Comparison of ENCODE assay signal across 8 mouse cellular contexts in the genomic region with DNA sequence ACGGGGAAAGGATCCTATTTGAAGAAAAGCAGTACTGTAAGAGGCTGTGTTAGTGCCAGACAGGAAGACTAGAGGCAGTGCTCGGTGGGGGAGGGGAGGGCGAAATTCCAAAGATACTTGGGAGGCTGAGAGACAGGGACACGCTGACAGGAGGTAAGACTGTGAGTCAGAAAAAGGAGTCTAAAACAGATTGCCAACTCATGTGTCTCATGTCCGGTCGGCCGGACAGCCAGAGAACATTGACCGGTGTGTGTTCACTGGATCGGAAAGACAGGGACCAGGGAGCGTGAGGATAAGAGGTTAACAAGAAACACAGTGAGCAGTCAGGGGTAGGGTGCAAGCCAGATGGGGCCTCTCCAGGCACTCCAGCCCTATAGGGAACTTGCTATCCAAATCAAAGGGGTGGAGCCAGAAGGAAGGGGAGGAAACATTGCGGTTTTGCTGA. TPM values are rescaled to one million over a fixed set of nuclear protein-coding genes. Genes with fewer than 3 reads are reported as not detected.
DNase-seq lines count a peak whose midpoint lies in the region; ATAC-seq and TF ChIP-seq lines count a peak whose summit lies in the region.

No protein-coding gene starts in this region.

- no peaks in the 10 kb centered on the region for H3K27me3 ChIP-seq in intestine, postnatal 0 days (replicated peaks; ENCODE audit: control insufficient read depth, insufficient read depth, low read length)
- no peaks in the 10 kb centered on the region for H3K27me3 ChIP-seq in neural tube, embryonic 12.5 days (replicated peaks)
- no peaks in the 10 kb centered on the region for H3K27me3 ChIP-seq in thymus, adult 2 months (ENCODE audit: control insufficient read depth, insufficient read depth, low read length)

- no peak overlapping the region for H3K9ac ChIP-seq in intestine, postnatal 0 days (ENCODE audit: low read depth, low read length)
- no peak overlapping the region for H3K9ac ChIP-seq in neural tube, embryonic 12.5 days

- no peaks in the 10 kb centered on the region for H3K9me3 ChIP-seq in intestine, postnatal 0 days (ENCODE audit: control insufficient read depth)
- no peaks in the 10 kb centered on the region for H3K9me3 ChIP-seq in neural tube, embryonic 12.5 days

- H3K36me3 ChIP-seq in intestine, postnatal 0 days (ENCODE audit: control insufficient read depth, insufficient read depth), result no peaks in the 10 kb centered on the region
- no peaks in the 10 kb centered on the region for H3K36me3 ChIP-seq in neural tube, embryonic 12.5 days
- H3K36me3 ChIP-seq in thymus, adult 2 months (ENCODE audit: control insufficient read depth, insufficient read depth, low read length), result no peaks in the 10 kb centered on the region

- intact Hi-C loops in left cerebral cortex, postnatal 10 days (cut with DNase I), result no loop called here
- intact Hi-C loops in left cerebral cortex, adult 2 months (cut with DNase I), result no loop called here

- no peak for TF ChIP-seq CTCF in left cerebral cortex, adult 2 months (IDR thresholded peaks at IDR 0.05)
- no peak for TF ChIP-seq CTCF in intestine, postnatal 0 days (IDR thresholded peaks at IDR 0.05; ENCODE audit: low read depth)
- no peak for TF ChIP-seq CTCF in thymus, adult 2 months (IDR thresholded peaks at IDR 0.05; ENCODE audit: borderline replicate concordance, control insufficient read depth, extremely low read depth, insufficient read depth, low read length, poor library complexity)

- TF ChIP-seq POLR2A in thymus, adult 2 months (IDR thresholded peaks at IDR 0.05; ENCODE audit: control insufficient read depth, extremely low read depth, insufficient read depth, low read length, poor library complexity), result no peak

- peak; percentile 10 to 80 for DNase-seq in left cerebral cortex, postnatal 10 days (ENCODE audit: extremely low spot score in 1 of 2, low spot score in 2 of 2)
- no peak for DNase-seq in left cerebral cortex, adult 2 months (ENCODE audit: extremely low spot score in 1 of 2, low spot score in 2 of 2)
- DNase-seq in embryo, embryonic 10.5 days (ENCODE audit: low spot score), result peak; percentile 79
- peak; percentile 97 for DNase-seq in heart, adult 11 months
- peak; percentile 38 to 44 for DNase-seq in lung, adult 18-20 months
- DNase-seq in thymus, adult 2 months, result no peak

- WGBS in intestine, postnatal 0 days, result 31% methylated on average over 11 of the region's 11 CpGs
- 43% methylated on average over 11 of the region's 11 CpGs for WGBS in neural tube, embryonic 12.5 days
- WGBS in thymus, adult 2 months, result 46% methylated on average over 11 of the region's 11 CpGs

- no peak overlapping the region for H3K27ac ChIP-seq in left cerebral cortex, adult 2 months
- H3K27ac ChIP-seq in intestine, postnatal 0 days (ENCODE audit: low read depth, low read length), result no peak overlapping the region; the same call in 1 of the 2 replicates
- H3K27ac ChIP-seq in neural tube, embryonic 12.5 days, result no peak overlapping the region
- H3K27ac ChIP-seq in thymus, adult 2 months (ENCODE audit: control insufficient read depth, insufficient read depth, low read length), result no peak overlapping the region

- ATAC-seq in intestine, postnatal 0 days, result no peak
- peak; percentile 21; the same call in 1 of the 2 replicates for ATAC-seq in neural tube, embryonic 12.5 days (ENCODE audit: low FRiP score, low read depth)

- H3K4me1 ChIP-seq in intestine, postnatal 0 days (replicated peaks; ENCODE audit: control insufficient read depth, insufficient read depth, low read length), result 0 out of 2 replicates have a peak, but pooled peaks cover 3% of the 10 kb centered on the region
- no peaks in the 10 kb centered on the region for H3K4me1 ChIP-seq in neural tube, embryonic 12.5 days
- H3K4me1 ChIP-seq in thymus, adult 2 months (replicated peaks; ENCODE audit: control insufficient read depth, insufficient read depth, low read length), result peaks cover 17% of the 10 kb centered on the region

- H3K4me2 ChIP-seq in intestine, postnatal 0 days (replicated peaks; ENCODE audit: low read depth), result peak overlapping the region; percentile 42
- H3K4me2 ChIP-seq in neural tube, embryonic 12.5 days (replicated peaks), result peak overlapping the region; percentile 33

- H3K4me3 ChIP-seq in left cerebral cortex, adult 2 months, result no peak overlapping the region
- H3K4me3 ChIP-seq in intestine, postnatal 0 days (ENCODE audit: low read depth, low read length), result no peak overlapping the region
- no peak overlapping the region for H3K4me3 ChIP-seq in neural tube, embryonic 12.5 days
- no peak overlapping the region for H3K4me3 ChIP-seq in thymus, adult 2 months (ENCODE audit: control insufficient read depth, insufficient read depth, low read length)

RNA-seq across cellular contexts. Expression of gene Fyb, which starts 42.3 kb away (rescaled TPM):
- 1 to 10 TPM; 8.7 to 9.4 TPM for total RNA-seq in left cerebral cortex, postnatal 10 days (2021)
- 1 to 10 TPM; 9.2 to 9.9 TPM for total RNA-seq in left cerebral cortex, adult 2 months (2021)
- polyA plus RNA-seq in intestine, postnatal 0 days (2015; fragmentation: Nextera tagmentation; extraction: Ambion mirVana), result 4.7 and 5.4 TPM in 2 replicates
- polyA plus RNA-seq in neural tube, embryonic 12.5 days (2016; fragmentation: Nextera tagmentation; extraction: Ambion mirVana), result 3.2 and 4.2 TPM in 2 replicates
- 141 and 162 TPM in 2 replicates for polyA plus RNA-seq in thymus, adult 2 months (2012; rRNA removed)

Comparison
In these comparisons a context has a peak if more than half of its experiments do, and no peak if none do; other contexts are left out.
1. DNase-seq: peak in left cerebral cortex, postnatal 10 days (2 of 2), embryo, embryonic 10.5 days (single experiment), heart, adult 11 months (single experiment) and lung, adult 18-20 months (2 of 2); none in left cerebral cortex, adult 2 months (0 of 2) and thymus, adult 2 months (single experiment).
2. RNA of gene Fyb, which starts 42.3 kb away (polyA plus RNA-seq): 141 to 162 TPM in thymus, adult 2 months; 4.7 to 5.4 TPM in intestine, postnatal 0 days and 3.2 to 4.2 TPM in neural tube, embryonic 12.5 days; every median in the first group is over 10 times any median in the second.